Mouse (Mus musculus) heart, adult 2 months (tissue): ENCODE measurements around the gene Cd4.

Experiments used
- CTCF ChIP-seq: fragments of 200-600 bp; IDR thresholded peaks from 2 replicates; pipeline ENCODE4 v1.8.1; 2022; ENCODE audit warnings: antibody characterized with exemption, mild to moderate bottlenecking, moderate library complexity
- EP300 ChIP-seq: fragments of 200-500 bp; IDR thresholded peaks from 2 replicates; pipeline ENCODE4 v1.6.1; 2011; ENCODE audit warnings: low read depth, low read length, control low read depth; ENCODE audit not compliant: insufficient read depth
- POLR2A ChIP-seq: fragments of 200-500 bp; IDR thresholded peaks from 2 replicates; pipeline ENCODE4 v1.6.1; 2011; ENCODE audit warnings: mild to moderate bottlenecking, low read depth, low read length, control low read depth; ENCODE audit not compliant: insufficient read depth

DNA sequence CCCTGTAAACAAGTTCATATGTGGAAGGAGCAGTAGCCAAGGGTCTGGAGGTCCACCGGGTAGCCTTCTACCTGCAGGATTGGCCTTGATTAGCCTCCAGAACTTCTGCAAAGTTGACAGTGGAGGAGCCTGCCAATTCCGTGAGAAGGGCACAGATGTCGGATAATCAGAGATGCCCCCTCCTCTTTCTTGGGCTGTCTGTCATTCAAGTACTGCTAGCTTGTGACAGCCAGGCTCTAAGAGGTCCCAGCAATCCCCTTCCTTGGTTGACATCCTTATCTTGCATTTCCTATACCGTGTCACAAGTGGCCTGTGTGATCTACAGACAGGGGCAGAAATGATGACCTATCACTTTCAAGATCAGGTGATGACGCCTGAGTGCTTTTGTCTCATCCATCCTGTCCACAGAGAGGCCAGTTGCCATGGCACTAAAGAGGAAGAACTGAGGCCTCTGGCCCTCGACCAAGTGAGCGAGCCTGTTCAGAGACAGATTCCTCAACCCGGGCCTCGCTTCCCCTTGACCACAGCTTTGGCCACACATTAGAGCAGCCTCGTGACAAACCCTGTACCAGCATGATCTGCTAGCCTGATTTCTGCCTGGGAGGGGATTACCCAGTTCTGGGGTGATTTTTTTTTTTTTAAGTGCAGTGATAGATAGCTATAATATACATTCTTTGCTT, 12.9 kb upstream of the Cd4 start:
- TF ChIP-seq CTCF (no peak), POLR2A (no peak), EP300 (no peak)
